Mouse (Mus musculus) gastrocnemius, postnatal 10 days (tissue): ENCODE data around the gene Adam8. TPM values are rescaled to one million over a fixed set of nuclear protein-coding genes. Genes with fewer than 3 reads are reported as not detected.

Experiments
- DNase-seq: peaks from one replicate; pipeline ENCODE4 v3.0.0; 2021; ENCODE audit warnings: mixed read lengths
- total RNA-seq, 2 experiments: library from RNA; stranded (reverse); gene quantifications; 2 replicates each; pipeline ENCODE4 v1.2.3; 2021

Adam8 gene
- total RNA-seq, 2 experiments from 2014 or later = 0.35 to 1.1 TPM

- DNase-seq = no peak
Measured at GRCm38 (mm10) chr7:139979011-139979719, 13.2 kb downstream of the Adam8 start.

- DNase-seq = peak; percentile 76
Measured at GRCm38 (mm10) chr7:139978278-139978892, 14.0 kb downstream of the Adam8 start, which contains the start of gene 6430531B16Rik. Gene 6430531B16Rik, minus strand, starts transcription at chr7:139978755.

DNA sequence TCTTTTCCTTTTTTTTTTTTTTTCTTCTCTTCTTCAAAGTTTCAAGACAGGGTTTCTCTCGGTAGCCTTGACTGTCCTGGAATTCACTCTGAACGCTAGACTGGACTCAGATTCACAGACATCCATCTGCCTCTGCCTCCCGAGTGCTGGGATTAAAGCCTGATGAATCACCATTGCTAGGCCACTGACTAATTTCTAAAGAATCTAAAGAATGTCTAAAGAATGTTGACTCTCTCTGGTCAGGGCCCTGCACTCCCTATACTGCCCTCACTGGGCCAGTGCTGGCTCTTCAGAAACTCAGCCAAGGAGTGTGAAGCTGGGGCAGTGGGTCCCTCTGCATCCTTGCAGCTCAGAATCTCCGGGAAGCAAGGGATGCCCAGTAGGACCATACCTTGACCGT is 16.9 kb downstream of the Adam8 start:
- no peak for DNase-seq

- DNase-seq = no peak
Measured at GRCm38 (mm10) chr7:139974307-139974706, 18.1 kb downstream of the Adam8 start.

DNA sequence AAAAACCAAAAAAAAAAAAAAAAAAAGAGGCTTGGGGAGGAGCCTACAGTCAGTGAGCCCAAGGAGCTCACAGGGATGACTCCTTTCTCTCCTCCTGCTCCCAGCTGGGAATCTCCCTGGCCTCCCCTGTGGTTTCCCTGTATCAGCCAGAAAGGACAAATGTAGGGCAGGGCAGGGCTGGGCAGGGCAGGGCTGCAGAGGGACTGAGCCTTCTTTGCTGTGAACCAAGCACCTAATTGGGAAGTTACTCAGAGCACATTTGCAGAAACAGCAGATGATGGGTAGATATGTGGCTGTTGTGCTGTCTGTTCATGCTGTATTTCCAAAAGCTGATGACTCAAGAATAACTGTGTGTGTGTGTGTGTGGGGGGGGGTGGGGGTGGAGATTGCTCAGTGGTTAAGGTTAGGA is 19.4 kb downstream of the Adam8 start:
- no peak for DNase-seq

- DNase-seq = no peak
Measured at GRCm38 (mm10) chr7:139971436-139971835, 20.9 kb downstream of the Adam8 start.

- DNase-seq = no peak
Measured at GRCm38 (mm10) chr7:139970979-139971378, 21.4 kb downstream of the Adam8 start.

DNA sequence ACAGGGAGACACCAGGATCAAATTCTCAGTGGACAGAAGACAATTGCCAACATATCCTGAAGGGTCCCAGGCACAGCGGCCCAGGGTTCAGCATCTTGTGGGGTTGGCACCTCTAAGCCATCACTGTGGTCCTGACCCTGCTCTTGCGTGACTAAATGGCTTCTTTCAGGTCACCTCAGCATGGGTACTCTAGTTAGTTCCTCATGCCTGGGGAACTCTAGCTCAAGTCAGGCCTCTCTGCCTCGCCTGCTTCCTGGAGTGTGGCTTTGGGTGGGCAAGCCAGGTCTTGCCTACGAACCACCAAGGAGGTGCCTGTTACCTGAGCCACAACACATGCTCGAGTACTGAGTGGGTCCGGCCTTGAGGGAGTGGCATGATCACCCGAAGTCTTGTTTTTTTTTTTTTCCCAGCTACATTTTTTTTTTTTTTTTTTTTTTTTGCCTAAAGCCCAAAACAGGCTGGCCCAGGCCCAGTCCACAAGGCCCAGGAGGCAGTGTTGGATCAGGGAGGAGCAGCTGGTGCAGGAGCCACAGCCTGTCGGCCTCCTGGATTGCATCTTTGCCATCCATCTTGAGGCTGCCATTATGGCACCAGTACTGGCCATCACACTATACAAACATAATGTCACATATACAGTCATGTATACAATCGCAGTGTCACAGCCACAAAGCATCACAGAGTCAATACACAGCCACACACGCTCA is 22.0 kb downstream of the Adam8 start:
- DNase-seq = no peak

GRCm38 (mm10) chr7:139969348-139970130 is 22.8 kb downstream of the Adam8 start:
- peak; percentile 87 for DNase-seq

DNA sequence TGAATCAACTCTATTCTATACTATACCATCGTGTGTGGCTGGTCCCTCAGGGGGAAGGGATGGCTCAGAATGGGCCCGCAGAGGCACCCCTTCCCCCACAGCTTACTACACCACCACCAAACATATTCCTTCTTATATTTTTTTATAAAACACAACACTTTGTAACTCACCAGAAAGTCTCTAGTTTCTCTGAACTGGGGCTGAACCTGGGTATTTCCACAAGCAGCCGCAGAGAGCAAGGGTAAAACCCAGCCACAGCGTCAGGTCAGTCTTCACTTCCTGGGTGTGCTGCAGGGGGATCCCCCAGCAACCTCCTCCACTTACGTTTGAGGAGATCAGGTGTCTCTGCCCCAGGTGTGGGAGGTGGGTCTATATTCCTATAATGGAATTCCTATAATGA is 23.9 kb downstream of the Adam8 start:
- no peak for DNase-seq

DNA sequence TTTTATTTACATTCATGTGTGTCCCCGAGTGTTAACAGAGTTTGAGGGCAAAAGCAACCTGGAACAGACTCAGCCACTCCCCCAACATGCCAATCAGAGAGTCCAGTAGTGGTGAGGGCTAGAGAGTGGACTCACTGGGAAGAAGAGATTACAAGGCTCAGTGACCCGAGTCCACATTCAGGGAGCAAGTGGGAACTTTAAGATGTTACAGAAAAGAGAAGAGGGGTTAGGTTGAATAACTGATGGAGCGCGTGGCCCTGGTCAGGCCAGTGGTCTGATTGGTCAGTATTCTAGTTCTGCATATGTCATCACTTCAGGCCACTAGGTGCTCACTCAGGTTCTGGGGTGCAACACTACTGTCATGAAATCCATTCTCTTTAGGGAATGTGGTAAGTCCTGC is 25.2 kb downstream of the Adam8 start:
- no peak for DNase-seq

DNA sequence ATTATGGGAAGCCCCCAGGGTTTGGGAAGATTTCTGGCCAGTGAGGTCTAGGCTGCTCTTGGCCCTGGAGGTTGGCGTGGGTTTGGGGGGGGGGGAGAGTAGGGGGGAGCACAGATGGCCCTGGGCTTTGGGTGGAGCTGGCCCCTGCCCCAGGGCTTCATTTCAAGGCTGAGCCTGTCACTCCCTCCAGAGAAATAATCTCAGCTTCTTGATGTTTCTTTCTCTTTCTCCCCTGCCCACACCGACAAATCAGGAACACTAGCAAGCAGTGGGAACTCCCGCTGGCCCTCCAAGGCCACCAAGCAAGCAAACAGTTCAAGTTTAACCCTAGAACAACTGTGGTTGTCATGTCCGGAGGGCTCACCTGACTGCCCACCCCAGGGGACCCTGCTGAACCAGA is 28.5 kb downstream of the Adam8 start:
- DNase-seq = no peak

- no peak for DNase-seq
Measured at GRCm38 (mm10) chr7:139961141-139961540, 31.2 kb downstream of the Adam8 start.

- DNase-seq = no peak
Measured at GRCm38 (mm10) chr7:139957958-139958357, 34.4 kb downstream of the Adam8 start.

- DNase-seq = no peak
Measured at GRCm38 (mm10) chr7:139957437-139957836, 34.9 kb downstream of the Adam8 start.

GRCm38 (mm10) chr7:139956658-139957057 is 35.7 kb downstream of the Adam8 start:
- no peak for DNase-seq

GRCm38 (mm10) chr7:139955505-139955904 is 36.9 kb downstream of the Adam8 start:
- no peak for DNase-seq

GRCm38 (mm10) chr7:139951991-139952633 is 40.2 kb downstream of the Adam8 start:
- DNase-seq = no peak

GRCm38 (mm10) chr7:139951079-139951478 is 41.3 kb downstream of the Adam8 start:
- no peak for DNase-seq

GRCm38 (mm10) chr7:139950283-139950971 is 41.9 kb downstream of the Adam8 start:
- DNase-seq = peak; percentile 47

DNA sequence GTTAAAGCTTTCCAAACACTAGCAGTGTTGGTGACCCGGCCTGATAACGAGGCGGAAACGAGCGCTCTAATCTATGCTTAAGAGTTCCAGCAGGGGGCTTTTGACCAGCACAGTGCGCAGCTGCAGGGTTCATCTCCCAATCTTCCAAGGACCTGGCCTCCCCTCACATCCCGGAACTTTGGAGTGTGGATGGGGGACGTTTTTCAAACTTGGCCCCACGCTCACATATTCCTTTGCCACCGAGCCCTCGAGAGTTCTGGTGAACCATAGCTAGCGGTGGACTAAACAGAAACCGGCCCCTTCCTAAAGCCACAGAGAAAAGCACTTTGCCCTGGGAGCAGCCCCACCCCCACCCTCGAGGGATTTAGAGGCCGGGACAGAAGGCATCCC is 42.5 kb downstream of the Adam8 start:
- peak; percentile 42 for DNase-seq
